Mouse (Mus musculus) kidney, embryonic 14.5 days (tissue): ENCODE results near the gene Usp10. TPM values are rescaled to one million over a fixed set of nuclear protein-coding genes. Genes with fewer than 3 reads are reported as not detected.
A peak's percentile ranks its signal among the peaks of the same experiment; 100 is the strongest.

ENCODE experiments used
- ATAC-seq: fragments of 200-750 bp; cut with Nextera tagmentation; 2 replicates; pipeline ENCODE4 v1.8.0; 2017; ENCODE audit warnings: moderate number of reproducible peaks, mild to moderate bottlenecking, moderate TSS enrichment, moderate library complexity; ENCODE audit not compliant: low FRiP score, low TSS enrichment
- H3K27ac ChIP-seq: fragments of 300-500 bp; sonication (generic); 2 replicates; pipeline ENCODE4 v1.5.1; 2014; ENCODE audit warnings: low read depth, mild to moderate bottlenecking, low read length, moderate library complexity, mixed read lengths
- H3K27me3 ChIP-seq: fragments of 300-500 bp; sonication (generic); 2 replicates; pipeline ENCODE4 v1.6.1; 2014; ENCODE audit warnings: mild to moderate bottlenecking, low read length; ENCODE audit not compliant: control insufficient read depth, insufficient read depth
- H3K36me3 ChIP-seq: fragments of 300-500 bp; sonication (generic); 2 replicates; pipeline ENCODE4 v1.6.1; 2014; ENCODE audit warnings: low read length, mixed read lengths; ENCODE audit not compliant: control insufficient read depth, insufficient read depth
- H3K4me1 ChIP-seq: fragments of 300-500 bp; sonication (generic); 2 replicates; pipeline ENCODE4 v1.6.1; 2014; ENCODE audit warnings: low read length, mixed read lengths; ENCODE audit not compliant: control insufficient read depth, insufficient read depth
- H3K4me2 ChIP-seq: fragments of 300-500 bp; sonication (generic); replicated peaks from 2 replicates; pipeline ENCODE4 v1.6.1; 2014; ENCODE audit warnings: low read depth, mild to moderate bottlenecking, low read length
- H3K4me3 ChIP-seq: fragments of 300-500 bp; sonication (generic); 2 replicates; pipeline ENCODE4 v1.5.1; 2014; ENCODE audit warnings: mild to moderate bottlenecking, low read length
- H3K9ac ChIP-seq: fragments of 300-500 bp; sonication (generic); 2 replicates; pipeline ENCODE4 v1.6.1; 2014; ENCODE audit warnings: low read depth, mild to moderate bottlenecking, low read length, moderate library complexity
- H3K9me3 ChIP-seq: fragments of 300-500 bp; sonication (generic); 2 replicates; pipeline ENCODE4 v1.6.1; 2016; ENCODE audit warnings: low read length; ENCODE audit not compliant: control insufficient read depth
- WGBS: fragments of 180-500 bp; shearing (Covaris S2); extraction: QIAGEN DNeasy Blood & Tissue Kit; methylation state at CpG from one replicate; pipeline ENCODE4 v1.1.7; 2014; 5-methylcytosine and 5-hydroxymethylcytosine counted together
- polyA plus RNA-seq: library from polyadenylated mRNA; unstranded; fragments of >200 nt; fragmentation: Nextera tagmentation; extraction: Ambion mirVana; gene quantifications from 2 replicates; pipeline ENCODE4 v1.2.1, GENCODE M21; 2014

The Usp10 gene
- polyA plus RNA-seq, 1 experiment from 2014 or later, result 156 TPM

GRCm38 (mm10) chr8:119943616-119944015 lies 33.5 kb downstream of the Usp10 start:
- peak; percentile 16; the same call in 1 of the 2 replicates for ATAC-seq
- H3K27ac ChIP-seq, result no peak overlapping the region
- H3K4me1 ChIP-seq, result no peaks in the 10 kb centered on the region
- peaks cover 74% of the 10 kb centered on the region for H3K36me3 ChIP-seq
- no peak overlapping the region for H3K4me3 ChIP-seq
- no peak overlapping the region for H3K9ac ChIP-seq
- H3K27me3 ChIP-seq, result no peaks in the 10 kb centered on the region
- 68% methylated on average over 10 of the region's 10 CpGs for WGBS
- H3K9me3 ChIP-seq, result no peaks in the 10 kb centered on the region
- H3K4me2 ChIP-seq, result no peak overlapping the region

- peak; percentile 56; the same call in 1 of the 2 replicates for ATAC-seq
- H3K9ac ChIP-seq, result no peak overlapping the region
- no peak overlapping the region for H3K4me3 ChIP-seq
- no peaks in the 10 kb centered on the region for H3K27me3 ChIP-seq
- H3K9me3 ChIP-seq, result no peaks in the 10 kb centered on the region
- no peak overlapping the region for H3K4me2 ChIP-seq
- H3K27ac ChIP-seq, result no peak overlapping the region
- no peaks in the 10 kb centered on the region for H3K4me1 ChIP-seq
- peaks cover 74% of the 10 kb centered on the region for H3K36me3 ChIP-seq
- 44% methylated on average over 9 of the region's 9 CpGs for WGBS
These were observed 34.1 kb downstream of the Usp10 start for GRCm38 (mm10) chr8:119944096-119944811.

- H3K36me3 ChIP-seq, result peaks cover 75% of the 10 kb centered on the region
- no peak overlapping the region for H3K9ac ChIP-seq
- no peaks in the 10 kb centered on the region for H3K9me3 ChIP-seq
- no peak for ATAC-seq
- H3K27me3 ChIP-seq, result no peaks in the 10 kb centered on the region
- no peak overlapping the region for H3K27ac ChIP-seq
- 75% methylated on average over 8 of the region's 8 CpGs for WGBS
- H3K4me3 ChIP-seq, result no peak overlapping the region
- H3K4me1 ChIP-seq, result no peaks in the 10 kb centered on the region
- H3K4me2 ChIP-seq, result no peak overlapping the region
These were observed 36.2 kb downstream of the Usp10 start for GRCm38 (mm10) chr8:119946326-119946865.

DNA sequence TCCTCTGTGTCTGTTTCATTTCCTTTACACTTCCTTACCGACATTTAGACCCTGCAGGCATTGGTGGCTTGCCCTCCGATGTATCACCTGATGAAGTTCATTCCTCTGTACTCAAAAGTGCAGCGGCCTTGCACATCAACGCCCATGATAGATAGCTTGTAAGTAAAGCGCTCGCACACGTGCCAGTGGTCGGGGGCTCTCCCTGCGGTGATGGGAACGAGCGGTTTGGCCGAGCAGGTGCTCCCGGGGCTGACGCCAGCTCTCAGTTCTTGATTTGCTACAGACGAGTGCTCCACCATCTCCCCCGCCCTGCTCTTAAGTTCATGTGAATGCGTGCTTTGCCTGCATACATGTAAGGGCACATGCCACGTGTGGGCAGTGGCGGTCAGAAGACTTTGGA lies 37.5 kb downstream of the Usp10 start:
- H3K9ac ChIP-seq, result no peak overlapping the region
- no peaks in the 10 kb centered on the region for H3K9me3 ChIP-seq
- no peak overlapping the region for H3K27ac ChIP-seq
- no peaks in the 10 kb centered on the region for H3K27me3 ChIP-seq
- H3K4me3 ChIP-seq, result no peak overlapping the region
- H3K4me2 ChIP-seq, result no peak overlapping the region
- 80% methylated on average over 19 of the region's 19 CpGs for WGBS
- peaks cover 76% of the 10 kb centered on the region for H3K36me3 ChIP-seq
- H3K4me1 ChIP-seq, result 0 out of 2 replicates have a peak, but pooled peaks cover 2% of the 10 kb centered on the region
- no peak for ATAC-seq

DNA sequence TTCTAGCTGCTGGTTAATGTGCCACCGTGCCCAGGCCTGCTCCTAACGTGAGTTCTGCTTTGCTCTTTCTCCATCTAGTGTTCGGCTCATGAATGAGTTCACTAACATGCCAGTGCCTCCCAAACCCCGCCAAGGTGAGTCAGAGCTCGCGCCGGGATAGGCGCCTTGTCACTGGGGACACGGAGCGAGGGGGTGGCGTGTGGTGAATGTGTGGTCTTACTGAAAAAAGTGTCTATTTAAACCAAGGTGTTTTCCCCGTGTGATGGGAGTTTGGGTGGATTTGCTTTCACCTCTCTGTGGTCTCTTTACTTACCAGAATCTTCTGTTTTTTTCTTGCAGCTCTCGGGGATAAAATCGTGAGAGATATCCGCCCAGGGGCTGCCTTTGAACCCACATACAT lies 38.2 kb downstream of the Usp10 start:
- no peaks in the 10 kb centered on the region for H3K27me3 ChIP-seq
- 0 out of 2 replicates have a peak, but pooled peaks cover 2% of the 10 kb centered on the region for H3K4me1 ChIP-seq
- no peaks in the 10 kb centered on the region for H3K9me3 ChIP-seq
- H3K27ac ChIP-seq, result no peak overlapping the region
- 84% methylated on average over 15 of the region's 15 CpGs for WGBS
- ATAC-seq, result no peak
- no peak overlapping the region for H3K9ac ChIP-seq
- H3K4me3 ChIP-seq, result no peak overlapping the region
- H3K4me2 ChIP-seq, result no peak overlapping the region
- peaks cover 81% of the 10 kb centered on the region for H3K36me3 ChIP-seq

GRCm38 (mm10) chr8:119952282-119952681 lies 42.1 kb downstream of the Usp10 start:
- peaks cover 92% of the 10 kb centered on the region for H3K36me3 ChIP-seq
- no peak overlapping the region for H3K4me3 ChIP-seq
- H3K9ac ChIP-seq, result no peak overlapping the region
- H3K9me3 ChIP-seq, result no peaks in the 10 kb centered on the region
- ATAC-seq, result 0 out of 2 replicates have a peak, but pooled peaks have one; percentile 55
- no peak overlapping the region for H3K4me2 ChIP-seq
- H3K4me1 ChIP-seq, result 0 out of 2 replicates have a peak, but pooled peaks cover 2% of the 10 kb centered on the region
- 40% methylated on average over 7 of the region's 7 CpGs for WGBS
- no peak overlapping the region for H3K27ac ChIP-seq
- no peaks in the 10 kb centered on the region for H3K27me3 ChIP-seq

DNA sequence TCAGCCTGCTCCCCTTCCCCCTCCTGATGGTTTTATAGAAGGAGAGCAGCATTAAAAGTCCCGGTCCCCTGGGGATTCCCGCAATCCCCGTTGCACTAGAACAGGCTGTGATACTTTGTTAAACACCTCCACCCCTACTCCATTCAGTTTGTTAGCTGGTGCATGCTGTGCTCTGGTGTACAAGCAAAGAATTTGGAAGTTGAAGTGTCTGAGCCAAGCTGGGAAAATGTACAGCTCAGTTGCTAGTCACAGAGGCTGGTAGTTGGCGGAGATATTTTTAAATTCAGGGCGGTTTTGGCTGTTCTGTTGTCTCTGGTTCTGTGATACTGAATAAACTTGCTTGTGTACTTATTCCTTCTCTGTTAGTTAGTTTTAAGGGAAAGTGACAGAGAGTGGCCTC lies 42.6 kb downstream of the Usp10 start:
- WGBS, result 51% methylated on average over 5 of the region's 5 CpGs
- Histone ChIP-seq H3K4me2 (no peak overlapping the region), H3K4me1 (0 out of 2 replicates have a peak, but pooled peaks cover 2% of the 10 kb centered on the region), H3K27ac (no peak overlapping the region), H3K36me3 (peaks cover 92% of the 10 kb centered on the region), H3K4me3 (no peak overlapping the region), H3K27me3 (no peaks in the 10 kb centered on the region), H3K9me3 (no peaks in the 10 kb centered on the region), H3K9ac (no peak overlapping the region)
- no peak for ATAC-seq

DNA sequence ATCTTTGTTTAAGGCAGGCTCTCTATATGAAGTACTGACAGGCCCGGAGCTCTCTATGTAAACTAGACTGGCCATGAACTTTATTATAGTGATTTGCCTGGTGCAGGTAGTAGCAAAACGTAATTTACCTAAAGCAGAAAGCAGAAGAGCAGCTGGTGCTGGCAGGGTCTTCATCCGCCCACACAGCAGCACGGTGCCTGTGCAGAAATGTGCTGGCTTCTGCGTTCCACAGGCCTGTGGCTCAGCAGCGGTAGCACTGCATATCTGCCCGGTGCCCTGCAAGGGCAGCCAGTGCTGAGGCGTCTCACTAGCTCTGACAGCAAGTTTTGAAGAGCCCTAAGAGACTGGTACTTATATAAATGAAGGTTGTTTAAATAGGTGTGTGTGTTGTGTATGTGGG lies 45.2 kb downstream of the Usp10 start:
- H3K9ac ChIP-seq, result no peak overlapping the region
- no peak overlapping the region for H3K4me2 ChIP-seq
- 88% methylated on average over 8 of the region's 8 CpGs for WGBS
- H3K36me3 ChIP-seq, result peaks cover 77% of the 10 kb centered on the region
- ATAC-seq, result no peak
- H3K9me3 ChIP-seq, result no peaks in the 10 kb centered on the region
- H3K4me1 ChIP-seq, result 0 out of 2 replicates have a peak, but pooled peaks cover 2% of the 10 kb centered on the region
- no peak overlapping the region for H3K4me3 ChIP-seq
- no peak overlapping the region for H3K27ac ChIP-seq
- H3K27me3 ChIP-seq, result no peaks in the 10 kb centered on the region

DNA sequence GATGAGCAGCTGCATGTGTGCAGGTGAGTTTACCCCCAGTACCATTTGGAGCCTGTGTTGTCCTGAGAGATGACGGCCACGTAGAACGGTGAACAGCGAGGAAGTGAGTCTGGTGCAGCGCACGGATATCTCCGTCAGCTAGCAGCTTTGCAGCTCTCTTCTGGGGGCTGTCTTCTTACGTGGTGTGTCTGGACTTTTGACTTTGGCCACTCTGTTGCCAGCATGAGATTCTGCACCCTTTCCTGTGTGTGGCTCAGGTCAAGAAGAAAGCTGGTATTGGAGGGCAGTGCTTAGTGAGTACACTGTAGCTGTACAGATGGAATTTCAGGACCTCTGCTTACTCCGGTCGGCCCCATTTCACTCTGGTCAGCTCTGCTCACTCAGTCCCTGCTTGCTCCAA lies 47.9 kb downstream of the Usp10 start:
- Histone ChIP-seq H3K4me1 (no peaks in the 10 kb centered on the region), H3K9ac (no peak overlapping the region), H3K4me2 (no peak overlapping the region), H3K9me3 (no peaks in the 10 kb centered on the region), H3K4me3 (no peak overlapping the region), H3K27ac (no peak overlapping the region), H3K27me3 (no peaks in the 10 kb centered on the region), H3K36me3 (peaks cover 49% of the 10 kb centered on the region)
- 94% methylated on average over 10 of the region's 10 CpGs for WGBS
- no peak for ATAC-seq
